Mouse (Mus musculus) cerebellum, adult 8-10 months (tissue): ENCODE data around the gene Gm47969.

Experiments
- DNase-seq: peaks from one replicate; pipeline ENCODE4 v3.0.0; 2022

The Gm47969 gene

GRCm38 (mm10) chr1:83076190-83076917, 31.6 kb downstream of the Gm47969 start:
- DNase-seq, result no peak

DNA sequence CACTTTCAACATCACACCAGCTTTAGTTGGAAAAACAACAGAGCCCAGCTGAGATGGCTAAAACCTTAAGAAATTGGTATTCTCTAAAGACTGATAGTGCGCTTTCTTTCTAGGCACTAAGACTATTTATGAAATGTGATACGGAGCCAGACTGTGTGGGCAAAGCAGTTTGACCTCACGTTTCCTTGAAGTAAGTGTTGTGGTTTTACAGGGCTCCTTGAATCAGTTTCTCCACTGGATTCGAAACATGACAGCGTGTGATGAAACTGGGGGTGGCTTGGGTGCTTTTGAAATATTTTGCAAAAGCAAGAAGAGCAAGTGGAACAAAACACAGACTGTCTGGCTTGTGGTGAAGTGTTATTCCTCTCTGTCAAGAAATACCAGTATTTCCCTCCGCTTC, 32.3 kb downstream of the Gm47969 start:
- no peak for DNase-seq

GRCm38 (mm10) chr1:83084790-83085189, 40.1 kb downstream of the Gm47969 start:
- DNase-seq, result no peak

DNA sequence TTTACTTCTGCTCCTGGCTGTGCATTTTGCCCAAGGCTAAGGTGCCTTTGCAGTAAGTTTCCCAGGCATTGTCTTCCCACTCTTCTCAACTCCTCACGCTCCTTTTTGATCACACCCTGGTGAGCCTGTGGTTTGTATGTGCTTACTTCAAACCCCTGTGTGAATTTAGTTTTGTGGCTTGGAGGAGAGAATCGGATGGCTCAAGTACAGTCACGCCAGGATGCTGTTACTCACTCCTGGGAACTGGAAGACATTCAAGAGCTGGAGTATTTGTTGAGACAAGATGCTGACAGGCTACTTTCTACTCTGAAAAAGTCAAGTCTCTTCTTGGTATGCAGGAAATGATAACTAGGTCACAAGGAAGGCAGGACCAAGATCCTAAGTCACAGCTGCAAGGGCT, 46.5 kb downstream of the Gm47969 start:
- no peak for DNase-seq
